In the genomic region with DNA sequence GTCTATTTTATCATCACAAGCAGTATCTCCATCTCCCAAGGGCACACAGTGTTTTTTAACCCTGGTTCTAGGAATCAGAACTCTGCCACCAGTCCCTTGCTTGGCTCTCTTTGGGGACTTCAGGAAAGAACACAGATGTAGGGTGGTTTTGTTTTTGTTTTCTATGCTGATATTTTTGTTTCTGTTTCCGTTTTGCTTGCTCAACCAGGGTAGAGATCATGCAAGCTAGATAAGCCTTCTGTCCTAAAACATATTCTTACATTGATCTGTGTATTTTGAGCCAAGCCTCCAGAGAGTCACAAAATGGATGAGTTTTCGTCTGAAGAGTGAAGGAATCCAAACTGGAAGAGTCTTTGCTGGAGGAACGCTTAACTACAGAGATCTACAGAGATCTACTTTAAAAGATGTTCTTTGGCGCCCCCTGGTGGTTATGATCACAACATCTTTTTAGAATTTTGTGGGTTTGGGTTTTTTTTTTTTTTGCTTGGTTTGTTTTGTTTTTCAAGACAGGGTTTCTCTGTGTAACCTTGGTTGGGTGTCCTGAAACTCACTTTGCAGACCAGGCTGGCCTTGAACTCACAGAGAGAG, we compare ENCODE assay signal across 9 mouse cellular contexts. TPM values are rescaled to one million over a fixed set of nuclear protein-coding genes. Genes with fewer than 3 reads are reported as not detected.
DNase-seq lines count a peak whose midpoint lies in the region; ATAC-seq lines count a peak whose summit lies in the region.
"Had no signal": no experiment of that assay in that cellular context is flagged by ENCODE, and none has a peak within 500 bp of the region (broad histone marks: within the 10 kb centered on the region; RNA-seq: fewer than 3 reads in every experiment).

No protein-coding gene starts in this region.

- H3K4me1 ChIP-seq in forebrain, embryonic 11.5 days (replicated peaks; ENCODE audit: control insufficient read depth, insufficient read depth, low read length) = no peaks in the 10 kb centered on the region
- no peaks in the 10 kb centered on the region for H3K4me1 ChIP-seq in forebrain, embryonic 16.5 days (replicated peaks; ENCODE audit: control insufficient read depth, insufficient read depth, low read length)
- H3K4me1 ChIP-seq in embryonic facial prominence, embryonic 11.5 days (ENCODE audit: control insufficient read depth, insufficient read depth, low read length) = no peaks in the 10 kb centered on the region
- no peaks in the 10 kb centered on the region for H3K4me1 ChIP-seq in kidney, embryonic 16.5 days (ENCODE audit: insufficient read depth, low read length)
- peaks cover 13% of the 10 kb centered on the region for H3K4me1 ChIP-seq in liver, embryonic 15.5 days (replicated peaks)

- DNase-seq in forebrain, embryonic 11.5 days (ENCODE audit: low spot score) = peak; percentile 76
- DNase-seq in 416B (ENCODE audit: low read depth) = peak; percentile 93
- peak; percentile 71 for DNase-seq in adrenal gland, postnatal 25 days
- DNase-seq in embryonic facial prominence, embryonic 11.5 days (ENCODE audit: low spot score) = peak; percentile 92
- DNase-seq in retina, postnatal 1 day = peak; percentile 84

- ATAC-seq in forebrain, embryonic 11.5 days (replicated peaks; ENCODE audit: low FRiP score) = no peak
- no peak for ATAC-seq in forebrain, embryonic 16.5 days
- no peak for ATAC-seq in embryonic facial prominence, embryonic 11.5 days (replicated peaks; ENCODE audit: insufficient number of reproducible peaks, low FRiP score, low TSS enrichment, low read depth)
- ATAC-seq in kidney, embryonic 16.5 days (ENCODE audit: low FRiP score, low TSS enrichment) = no peak
- ATAC-seq in liver, embryonic 15.5 days (ENCODE audit: insufficient read depth) = no peak

- no peaks in the 10 kb centered on the region for H3K27me3 ChIP-seq in forebrain, embryonic 11.5 days (ENCODE audit: control insufficient read depth, insufficient read depth, low read length)
- H3K27me3 ChIP-seq in forebrain, embryonic 16.5 days (replicated peaks; ENCODE audit: control insufficient read depth, insufficient read depth, low read length) = no peaks in the 10 kb centered on the region
- no peaks in the 10 kb centered on the region for H3K27me3 ChIP-seq in embryonic facial prominence, embryonic 11.5 days (ENCODE audit: control insufficient read depth, insufficient read depth, low read length)
- H3K27me3 ChIP-seq in kidney, embryonic 16.5 days (ENCODE audit: insufficient read depth, low read length) = no peaks in the 10 kb centered on the region
- no peaks in the 10 kb centered on the region for H3K27me3 ChIP-seq in liver, embryonic 15.5 days
- H3K27me3 ChIP-seq: limb, embryonic 15.5 days had no signal

- no peak overlapping the region for H3K9ac ChIP-seq in forebrain, embryonic 11.5 days (ENCODE audit: low read length)
- H3K9ac ChIP-seq in forebrain, embryonic 16.5 days (replicated peaks; ENCODE audit: low read depth, low read length) = no peak overlapping the region
- H3K9ac ChIP-seq in embryonic facial prominence, embryonic 11.5 days (replicated peaks; ENCODE audit: low read length) = no peak overlapping the region
- peak overlapping the region; percentile 44; the same call in 1 of the 2 replicates for H3K9ac ChIP-seq in kidney, embryonic 16.5 days (replicated peaks; ENCODE audit: low read length)
- H3K9ac ChIP-seq in liver, embryonic 15.5 days = no peak overlapping the region
- H3K9ac ChIP-seq: limb, embryonic 15.5 days had no signal

- no peak overlapping the region for H3K27ac ChIP-seq in forebrain, embryonic 11.5 days (ENCODE audit: low read depth, low read length)
- H3K27ac ChIP-seq in forebrain, embryonic 16.5 days (ENCODE audit: low read length) = no peak overlapping the region
- no peak overlapping the region for H3K27ac ChIP-seq in embryonic facial prominence, embryonic 11.5 days (replicated peaks; ENCODE audit: low read depth, low read length)
- no peak overlapping the region for H3K27ac ChIP-seq in kidney, embryonic 16.5 days (ENCODE audit: low read length)
- no peak overlapping the region for H3K27ac ChIP-seq in liver, embryonic 15.5 days (replicated peaks)
- H3K27ac ChIP-seq: limb, embryonic 15.5 days had no signal

- no peak overlapping the region for H3K4me3 ChIP-seq in forebrain, embryonic 11.5 days (ENCODE audit: low read depth, low read length)
- no peak overlapping the region for H3K4me3 ChIP-seq in forebrain, embryonic 16.5 days (replicated peaks; ENCODE audit: low read length)
- H3K4me3 ChIP-seq in embryonic facial prominence, embryonic 11.5 days (ENCODE audit: low read depth, low read length) = no peak overlapping the region
- no peak overlapping the region for H3K4me3 ChIP-seq in kidney, embryonic 16.5 days (ENCODE audit: low read length)
- H3K4me3 ChIP-seq in liver, embryonic 15.5 days (replicated peaks) = peak overlapping the region; percentile 17; the same call in 1 of the 2 replicates
- H3K4me3 ChIP-seq: limb, embryonic 15.5 days had no signal

- no peak overlapping the region for H3K4me2 ChIP-seq in forebrain, embryonic 11.5 days (ENCODE audit: low read depth, low read length, severe bottlenecking)
- H3K4me2 ChIP-seq in forebrain, embryonic 16.5 days (ENCODE audit: low read length) = no peak overlapping the region
- no peak overlapping the region for H3K4me2 ChIP-seq in embryonic facial prominence, embryonic 11.5 days (ENCODE audit: low read depth, low read length)
- peak overlapping the region; percentile 23; the same call in 1 of the 2 replicates for H3K4me2 ChIP-seq in kidney, embryonic 16.5 days (replicated peaks; ENCODE audit: low read depth, low read length)
- peak overlapping the region; percentile 44 for H3K4me2 ChIP-seq in liver, embryonic 15.5 days
- H3K4me2 ChIP-seq: limb, embryonic 15.5 days had no signal

- WGBS in forebrain, embryonic 11.5 days = 25% methylated on average over 4 of the region's 4 CpGs
- 25% methylated on average over 4 of the region's 4 CpGs for WGBS in forebrain, embryonic 16.5 days
- WGBS in embryonic facial prominence, embryonic 11.5 days = 24% methylated on average over 4 of the region's 4 CpGs
- WGBS in kidney, embryonic 16.5 days = 18% methylated on average over 4 of the region's 4 CpGs
- 18% methylated on average over 4 of the region's 4 CpGs for WGBS in liver, embryonic 15.5 days (ENCODE audit: insufficient replicate concordance)

- H3K9me3 ChIP-seq in forebrain, embryonic 11.5 days (ENCODE audit: control insufficient read depth, low read length) = no peaks in the 10 kb centered on the region
- no peaks in the 10 kb centered on the region for H3K9me3 ChIP-seq in forebrain, embryonic 16.5 days (ENCODE audit: control insufficient read depth, low read length)
- no peaks in the 10 kb centered on the region for H3K9me3 ChIP-seq in embryonic facial prominence, embryonic 11.5 days (replicated peaks; ENCODE audit: control insufficient read depth, low read length)
- H3K9me3 ChIP-seq in kidney, embryonic 16.5 days (ENCODE audit: low read length) = no peaks in the 10 kb centered on the region
- H3K9me3 ChIP-seq in liver, embryonic 15.5 days (replicated peaks) = no peaks in the 10 kb centered on the region
- H3K9me3 ChIP-seq: limb, embryonic 15.5 days had no signal

- H3K36me3 ChIP-seq in forebrain, embryonic 11.5 days (ENCODE audit: control insufficient read depth, insufficient read depth, low read length) = no peaks in the 10 kb centered on the region
- H3K36me3 ChIP-seq in forebrain, embryonic 16.5 days (ENCODE audit: control insufficient read depth, insufficient read depth) = no peaks in the 10 kb centered on the region
- no peaks in the 10 kb centered on the region for H3K36me3 ChIP-seq in embryonic facial prominence, embryonic 11.5 days (replicated peaks; ENCODE audit: control insufficient read depth, insufficient read depth, low read depth, low read length)
- H3K36me3 ChIP-seq in kidney, embryonic 16.5 days (ENCODE audit: insufficient read depth, low read length) = no peaks in the 10 kb centered on the region
- H3K36me3 ChIP-seq in liver, embryonic 15.5 days (replicated peaks) = no peaks in the 10 kb centered on the region
- H3K36me3 ChIP-seq: limb, embryonic 15.5 days had no signal

RNA-seq across cellular contexts. Expression of a gene that starts 8.9 kb away (rescaled TPM):
- polyA plus RNA-seq in forebrain, embryonic 11.5 days (2014; fragmentation: Nextera tagmentation; extraction: Ambion mirVana) = 29.7 and 30.5 TPM in 2 replicates
- 22.0 and 28.3 TPM in 2 replicates for polyA plus RNA-seq in forebrain, embryonic 16.5 days (2015; fragmentation: Nextera tagmentation; extraction: Ambion mirVana)
- total RNA-seq in adrenal gland, postnatal 25 days (2021) = 27.2 and 27.4 TPM in 2 replicates
- 15.5 and 18.4 TPM in 2 replicates for polyA plus RNA-seq in embryonic facial prominence, embryonic 11.5 days (2014; fragmentation: Nextera tagmentation; extraction: Ambion mirVana)
- polyA plus RNA-seq in kidney, embryonic 16.5 days (2015; fragmentation: Nextera tagmentation; extraction: Ambion mirVana) = 22.6 and 28.3 TPM in 2 replicates
- polyA plus RNA-seq in liver, embryonic 15.5 days (2015; fragmentation: Nextera tagmentation; extraction: Ambion mirVana) = 5.3 and 5.9 TPM in 2 replicates

RNA-seq across cellular contexts. Expression of a gene that starts 35.8 kb away (rescaled TPM):
- 0.49 TPM in 1 of 2 replicates, not detected in the other for polyA plus RNA-seq in forebrain, embryonic 11.5 days (2014; fragmentation: Nextera tagmentation; extraction: Ambion mirVana)
- polyA plus RNA-seq in forebrain, embryonic 16.5 days (2015; fragmentation: Nextera tagmentation; extraction: Ambion mirVana) = 1.2 and 2.3 TPM in 2 replicates
- 0.52 TPM in 1 of 2 replicates, not detected in the other for total RNA-seq in adrenal gland, postnatal 25 days (2021)
- 0.21 and 0.76 TPM in 2 replicates for polyA plus RNA-seq in embryonic facial prominence, embryonic 11.5 days (2014; fragmentation: Nextera tagmentation; extraction: Ambion mirVana)
- polyA plus RNA-seq in kidney, embryonic 16.5 days (2015; fragmentation: Nextera tagmentation; extraction: Ambion mirVana) = 0.99 and 1.3 TPM in 2 replicates
- polyA plus RNA-seq in liver, embryonic 15.5 days (2015; fragmentation: Nextera tagmentation; extraction: Ambion mirVana) = 0.07 and 0.08 TPM in 2 replicates

Comparison
In these comparisons a context has a peak if more than half of its experiments do, and no peak if none do; other contexts are left out.
1. H3K4me2 ChIP-seq: peak in kidney, embryonic 16.5 days (single experiment) and liver, embryonic 15.5 days (single experiment); none in forebrain, embryonic 11.5 days (single experiment), forebrain, embryonic 16.5 days (single experiment) and embryonic facial prominence, embryonic 11.5 days (single experiment).
2. Peak in every context shown above with its lines, with median percentiles within 50 percentile points of each other: DNase-seq.